Mouse (Mus musculus) heart, postnatal 0 days (tissue): ENCODE data around the gene Meis2.

Experiments used
- CTCF ChIP-seq: IDR thresholded peaks from 2 replicates; pipeline ENCODE4 v1.5.1; 2016; ENCODE audit warnings: antibody characterized with exemption, control low read depth, low read depth
- EP300 ChIP-seq: IDR thresholded peaks from 2 replicates; pipeline ENCODE4 v1.6.1; 2016; ENCODE audit warnings: antibody characterized with exemption, low read depth

GRCm38 (mm10) chr2:116074061-116074460 is 8.4 kb upstream of the Meis2 start:
- TF ChIP-seq CTCF = no peak
- TF ChIP-seq EP300 = no peak
